Mouse (Mus musculus) heart, embryonic 10.5 days (tissue): ENCODE data around the gene Fras1. TPM values are rescaled to one million over a fixed set of nuclear protein-coding genes. Genes with fewer than 3 reads are reported as not detected.

Experiments used
- DNase-seq: peaks from one replicate; pipeline ENCODE4 v3.0.0-alpha.2; 2017; ENCODE audit warnings: low spot score
- H3K27ac ChIP-seq: fragments of 300-500 bp; sonication (generic); 2 replicates; pipeline ENCODE4 v1.5.1; 2016; ENCODE audit warnings: mild to moderate bottlenecking
- H3K27me3 ChIP-seq: fragments of 300-500 bp; sonication (generic); 2 replicates; pipeline ENCODE4 v1.6.1; 2016; ENCODE audit warnings: mild to moderate bottlenecking; ENCODE audit not compliant: poor library complexity, insufficient read depth, severe bottlenecking
- H3K36me3 ChIP-seq: fragments of 300-500 bp; sonication (generic); 2 replicates; pipeline ENCODE4 v1.6.1; 2016; ENCODE audit warnings: mild to moderate bottlenecking, moderate library complexity
- H3K4me1 ChIP-seq: fragments of 300-500 bp; sonication (generic); 2 replicates; pipeline ENCODE4 v1.6.1; 2016; ENCODE audit warnings: mild to moderate bottlenecking
- H3K4me3 ChIP-seq: fragments of 300-500 bp; sonication (generic); 2 replicates; pipeline ENCODE4 v1.5.1; 2016; ENCODE audit warnings: mild to moderate bottlenecking, moderate library complexity
- H3K9me3 ChIP-seq: fragments of 300-500 bp; sonication (generic); 2 replicates; pipeline ENCODE4 v1.6.1; 2016; ENCODE audit warnings: mild to moderate bottlenecking, moderate library complexity
- WGBS: fragments of 180-500 bp; shearing (Covaris S2); methylation state at CpG from one replicate; pipeline ENCODE4 v1.1.7; 2016; 5-methylcytosine and 5-hydroxymethylcytosine counted together
- polyA plus RNA-seq: library from polyadenylated mRNA; unstranded; fragments of >200 nt; fragmentation: Nextera tagmentation; extraction: Ambion mirVana; gene quantifications from 2 replicates; pipeline ENCODE4 v1.2.1, GENCODE M21; 2016

Gene Fras1
- polyA plus RNA-seq, 1 experiment from 2014 or later = 26.9 TPM

DNA sequence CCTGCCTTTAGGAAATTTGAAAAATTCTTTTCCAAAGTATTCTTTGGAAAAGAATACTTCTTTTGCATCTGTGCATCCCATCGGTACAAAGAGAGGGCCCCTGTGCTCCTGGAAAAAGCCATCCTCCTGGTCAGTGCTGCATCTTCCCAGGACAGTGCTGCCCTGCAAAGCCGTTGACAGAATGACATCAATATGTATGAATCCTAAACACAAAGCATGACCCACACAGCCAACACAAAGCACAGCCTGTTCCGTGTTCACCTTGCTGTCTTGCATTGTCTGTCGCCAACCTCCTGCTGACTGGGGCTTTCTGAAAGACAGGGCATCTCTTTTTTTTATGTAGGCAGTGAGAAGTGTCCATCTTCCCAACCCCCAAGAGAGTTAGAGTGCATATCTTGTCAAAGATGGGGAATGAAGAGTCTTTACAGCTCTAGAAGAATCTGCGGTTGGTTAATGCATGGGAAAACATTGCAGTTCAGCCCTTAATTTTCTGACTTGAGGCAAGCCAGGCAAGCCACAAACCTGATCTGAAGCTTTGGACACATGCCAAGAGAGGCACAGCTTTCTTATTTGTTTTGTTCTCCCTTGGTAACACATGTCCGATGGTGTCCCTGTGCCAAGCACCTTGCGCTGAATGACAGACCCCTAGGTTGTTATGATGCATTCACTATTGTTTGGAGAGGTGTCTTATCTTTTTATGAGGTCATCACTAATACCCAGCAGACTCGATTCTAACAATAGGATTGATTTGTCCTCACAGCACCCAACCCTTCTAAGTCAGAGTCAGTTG lies 373.6 kb downstream of the Fras1 start:
- H3K27me3 ChIP-seq = no peaks in the 10 kb centered on the region
- H3K27ac ChIP-seq = no peak overlapping the region
- H3K4me1 ChIP-seq = peaks cover 19% of the 10 kb centered on the region
- H3K4me3 ChIP-seq = no peak overlapping the region
- no peaks in the 10 kb centered on the region for H3K9me3 ChIP-seq
- peaks cover 13% of the 10 kb centered on the region for H3K36me3 ChIP-seq
- 66% methylated on average over 8 of the region's 8 CpGs for WGBS
- DNase-seq = no peak

DNA sequence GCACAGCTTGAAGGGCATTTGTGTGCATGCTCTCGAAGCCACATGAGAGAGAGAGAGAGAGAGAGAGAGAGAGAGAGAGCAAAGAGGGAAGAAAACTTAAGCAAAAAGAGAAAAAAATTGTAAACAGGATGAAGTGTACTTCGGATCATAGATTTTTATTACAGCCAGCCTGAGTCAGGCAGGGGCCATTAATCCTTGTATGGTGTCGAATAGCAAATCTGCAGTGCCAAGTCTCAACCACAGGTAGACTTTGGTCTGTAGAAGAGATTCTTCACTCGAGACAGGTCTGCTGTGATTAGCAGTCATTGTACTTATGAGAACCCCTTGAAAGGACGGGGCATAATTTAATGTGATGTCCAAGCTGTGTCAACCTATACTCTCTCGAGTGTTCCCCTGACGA lies 383.9 kb downstream of the Fras1 start:
- H3K27ac ChIP-seq = no peak overlapping the region
- H3K9me3 ChIP-seq = no peaks in the 10 kb centered on the region
- H3K4me3 ChIP-seq = no peak overlapping the region
- DNase-seq = no peak
- no peaks in the 10 kb centered on the region for H3K4me1 ChIP-seq
- H3K36me3 ChIP-seq = peaks cover 61% of the 10 kb centered on the region
- H3K27me3 ChIP-seq = no peaks in the 10 kb centered on the region
- WGBS = 77% methylated on average over 7 of the region's 7 CpGs

DNA sequence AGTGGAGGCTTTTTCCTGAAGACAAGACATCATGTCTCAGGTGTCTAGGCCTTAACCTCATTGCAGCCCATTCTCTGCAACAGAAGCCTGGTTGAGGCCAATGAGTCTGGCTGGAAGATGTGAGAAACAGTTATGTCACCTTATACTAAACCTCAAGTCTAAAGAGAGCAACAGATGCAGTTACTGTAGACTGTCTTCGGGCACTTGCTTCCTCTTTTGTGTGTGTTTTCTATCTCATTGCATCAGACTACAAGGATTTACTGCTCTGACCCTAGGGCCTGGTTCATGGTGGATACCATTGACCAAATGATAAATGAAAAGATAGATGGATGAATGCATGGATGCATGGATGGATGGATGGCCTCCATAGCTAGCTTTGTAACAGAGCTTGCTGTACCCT lies 388.3 kb downstream of the Fras1 start:
- Histone ChIP-seq H3K27ac (no peak overlapping the region), H3K4me3 (no peak overlapping the region), H3K4me1 (peaks cover 10% of the 10 kb centered on the region), H3K9me3 (no peaks in the 10 kb centered on the region), H3K36me3 (peaks cover 55% of the 10 kb centered on the region), H3K27me3 (no peaks in the 10 kb centered on the region)
- WGBS = 82% methylated on average over 1 of the region's 1 CpGs
- DNase-seq = no peak

DNA sequence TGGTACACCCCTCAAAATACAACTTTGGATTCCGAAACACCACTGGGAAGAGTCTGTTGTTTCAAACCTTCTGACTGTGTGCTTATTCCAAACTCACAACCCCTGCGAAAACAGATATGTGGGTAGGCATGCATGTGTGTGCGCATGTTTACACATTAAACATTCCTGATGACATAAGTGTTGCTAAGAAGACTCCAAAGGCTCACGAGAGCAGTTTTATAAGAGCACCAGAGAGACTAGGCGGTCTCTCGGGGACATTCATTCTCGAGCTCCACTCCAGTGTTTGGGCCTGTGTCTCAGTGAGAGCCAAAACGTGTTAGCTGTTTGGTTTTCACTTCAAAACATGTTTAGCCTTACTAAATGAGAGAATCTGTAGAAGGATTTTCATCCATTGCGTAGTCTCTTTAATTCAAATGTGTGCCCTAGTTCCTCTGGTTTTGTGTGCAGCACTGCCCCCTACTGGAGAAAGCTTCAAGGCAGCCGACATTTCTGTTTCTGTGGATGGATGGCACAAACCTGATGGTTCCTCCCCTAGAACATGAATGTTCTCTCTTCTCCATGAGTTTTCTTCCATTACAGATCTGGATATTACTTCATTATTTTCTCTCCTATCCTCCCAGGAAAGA lies 395.2 kb downstream of the Fras1 start:
- H3K9me3 ChIP-seq = no peaks in the 10 kb centered on the region
- peaks cover 28% of the 10 kb centered on the region for H3K36me3 ChIP-seq
- peaks cover 9% of the 10 kb centered on the region for H3K4me1 ChIP-seq
- H3K27me3 ChIP-seq = no peaks in the 10 kb centered on the region
- peak; percentile 80 for DNase-seq
- no peak overlapping the region for H3K27ac ChIP-seq
- no peak overlapping the region for H3K4me3 ChIP-seq
- 64% methylated on average over 10 of the region's 10 CpGs for WGBS

DNA sequence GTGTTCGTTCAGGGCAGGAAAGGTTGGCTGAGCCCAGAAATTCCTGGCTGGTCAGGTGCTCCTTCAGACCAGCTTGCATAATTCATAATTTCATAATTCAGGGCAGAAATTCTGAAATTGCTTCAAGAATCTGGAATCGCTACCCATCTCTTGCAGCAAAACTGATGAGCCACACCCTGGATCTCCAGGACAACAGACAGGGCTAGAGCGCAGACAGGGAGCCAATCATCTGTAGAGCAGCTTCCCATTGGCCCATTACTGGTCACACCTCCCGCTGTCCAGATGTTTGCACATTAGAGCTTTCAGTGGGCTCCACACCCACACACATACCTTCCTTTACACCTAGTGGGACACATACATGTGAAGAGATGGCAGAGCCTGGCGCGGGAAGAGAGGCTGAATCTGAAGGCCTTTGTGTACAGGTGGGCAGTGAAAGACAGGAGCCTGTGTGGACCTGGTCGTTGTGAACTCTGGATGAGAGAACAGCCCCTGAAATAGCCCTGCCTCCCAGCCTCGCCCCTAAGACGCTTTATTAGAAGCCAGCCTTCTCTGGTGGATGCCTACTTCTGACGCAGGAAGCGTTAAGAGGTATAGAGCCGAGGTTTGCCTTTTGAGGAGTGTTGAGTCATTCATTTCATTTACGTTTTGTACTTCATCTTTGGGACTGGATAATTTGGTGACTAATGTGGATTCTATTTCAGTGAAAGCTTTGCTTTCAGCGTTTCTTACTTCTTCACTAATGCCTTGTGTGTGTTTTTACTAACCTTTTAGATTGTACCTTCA lies 409.9 kb downstream of the Fras1 start:
- Histone ChIP-seq H3K36me3 (peaks cover 22% of the 10 kb centered on the region), H3K4me1 (no peaks in the 10 kb centered on the region), H3K9me3 (no peaks in the 10 kb centered on the region), H3K4me3 (no peak overlapping the region), H3K27ac (no peak overlapping the region), H3K27me3 (no peaks in the 10 kb centered on the region)
- WGBS = 78% methylated on average over 14 of the region's 14 CpGs
- no peak for DNase-seq

DNA sequence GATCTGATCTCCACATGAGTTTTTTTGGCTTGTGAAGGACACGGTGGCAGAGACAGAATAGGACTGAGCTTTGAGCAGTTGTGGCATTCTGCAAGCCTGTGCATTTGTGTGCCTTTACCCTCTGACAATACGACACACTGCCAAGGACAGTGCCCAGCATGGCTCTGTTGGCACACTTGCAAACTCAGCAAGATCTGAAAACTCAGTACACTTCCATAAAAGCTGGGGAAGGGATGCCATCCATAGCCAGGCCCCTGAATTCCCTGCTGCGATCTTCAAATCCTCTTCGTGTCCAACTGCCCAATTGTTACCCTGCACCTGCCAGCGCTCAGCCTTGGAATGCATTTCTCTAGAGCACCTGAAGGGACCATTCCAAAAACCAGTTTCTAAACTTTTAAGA lies 411.3 kb downstream of the Fras1 start:
- 87% methylated on average over 5 of the region's 5 CpGs for WGBS
- no peak overlapping the region for H3K27ac ChIP-seq
- H3K4me1 ChIP-seq = no peaks in the 10 kb centered on the region
- no peak overlapping the region for H3K4me3 ChIP-seq
- no peaks in the 10 kb centered on the region for H3K27me3 ChIP-seq
- H3K36me3 ChIP-seq = peaks cover 14% of the 10 kb centered on the region; the same call in 1 of the 2 replicates
- DNase-seq = no peak
- no peaks in the 10 kb centered on the region for H3K9me3 ChIP-seq

DNA sequence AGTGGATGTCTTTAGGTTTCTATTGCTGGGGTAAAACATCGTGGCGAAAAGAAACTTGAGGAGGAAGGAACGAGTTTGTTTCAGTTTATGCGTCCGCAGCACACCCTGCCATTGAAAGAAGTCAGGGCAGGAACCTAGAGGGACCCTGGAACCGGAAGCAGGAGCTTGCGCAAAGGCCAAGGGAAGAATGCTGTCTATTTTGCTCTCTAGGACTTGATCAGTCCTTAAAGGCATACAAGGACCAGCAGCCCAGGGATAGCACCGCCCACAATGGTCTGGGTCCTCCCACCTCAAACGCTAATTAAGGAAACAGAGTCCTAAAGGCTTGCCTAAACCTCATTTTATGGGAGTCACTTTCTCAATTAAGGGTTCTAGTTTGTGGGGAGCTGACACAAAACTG lies 418.7 kb downstream of the Fras1 start:
- Histone ChIP-seq H3K4me1 (peaks cover 22% of the 10 kb centered on the region), H3K27me3 (no peaks in the 10 kb centered on the region), H3K36me3 (no peaks in the 10 kb centered on the region), H3K9me3 (no peaks in the 10 kb centered on the region), H3K27ac (0 out of 2 replicates have a peak overlapping the region, but pooled peaks have one; percentile 22), H3K4me3 (peak overlapping the region; percentile 66; the same call in 1 of the 2 replicates)
- DNase-seq = no peak
- WGBS = 60% methylated on average over 9 of the region's 9 CpGs

DNA sequence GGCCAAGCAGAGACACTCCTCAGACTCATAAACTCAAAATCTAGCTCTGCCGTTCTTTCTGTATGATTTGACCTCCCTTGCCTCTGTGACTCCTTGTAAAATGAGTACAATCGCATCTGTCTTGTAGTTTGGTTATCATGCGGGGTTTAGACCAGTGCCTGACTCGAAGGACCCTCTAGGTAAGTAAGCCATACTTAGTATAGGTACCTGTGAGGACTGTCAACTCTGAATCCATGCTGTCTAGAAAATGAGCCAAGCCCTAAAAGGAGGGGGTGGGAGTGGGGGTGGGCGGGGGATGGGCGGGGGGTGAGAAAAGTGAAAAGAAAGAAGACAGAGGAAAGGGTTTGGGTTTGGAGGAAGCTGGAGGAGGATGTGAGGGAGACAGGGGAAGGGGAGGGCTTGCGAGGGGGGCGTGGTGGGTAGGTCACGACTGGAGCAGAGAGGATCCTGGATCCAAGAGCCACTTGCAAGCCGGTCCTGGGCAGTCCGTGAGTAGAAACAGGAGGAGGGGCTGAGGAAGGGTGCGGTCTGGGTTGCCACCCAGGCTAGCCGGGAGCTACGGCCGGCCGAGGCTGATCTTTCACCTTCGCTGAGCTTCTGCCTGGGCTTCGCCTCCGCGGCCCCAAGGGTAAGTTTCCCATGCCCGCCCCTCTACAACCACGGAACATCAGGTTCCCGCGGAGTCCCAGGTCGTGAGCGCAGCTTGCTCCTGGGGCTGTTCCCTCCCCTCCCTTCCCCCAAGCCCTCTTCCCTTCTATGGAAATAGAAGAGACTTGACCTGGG lies 419.4 kb downstream of the Fras1 start, which contains the start of gene Anxa3:
Gene Anxa3 (plus strand): TSS at position 404 of the 783 bp plus-strand sequence.
- Histone ChIP-seq H3K36me3 (no peaks in the 10 kb centered on the region), H3K4me1 (peaks cover 22% of the 10 kb centered on the region), H3K4me3 (peak within 1 kb of the TSS; percentile 66), H3K9me3 (no peaks in the 10 kb centered on the region), H3K27ac (peak within 1 kb of the TSS; percentile 83), H3K27me3 (no peaks in the 10 kb centered on the region)
- WGBS = 10% methylated on average over 25 of the region's 26 CpGs
- peak; percentile 89 for DNase-seq

DNA sequence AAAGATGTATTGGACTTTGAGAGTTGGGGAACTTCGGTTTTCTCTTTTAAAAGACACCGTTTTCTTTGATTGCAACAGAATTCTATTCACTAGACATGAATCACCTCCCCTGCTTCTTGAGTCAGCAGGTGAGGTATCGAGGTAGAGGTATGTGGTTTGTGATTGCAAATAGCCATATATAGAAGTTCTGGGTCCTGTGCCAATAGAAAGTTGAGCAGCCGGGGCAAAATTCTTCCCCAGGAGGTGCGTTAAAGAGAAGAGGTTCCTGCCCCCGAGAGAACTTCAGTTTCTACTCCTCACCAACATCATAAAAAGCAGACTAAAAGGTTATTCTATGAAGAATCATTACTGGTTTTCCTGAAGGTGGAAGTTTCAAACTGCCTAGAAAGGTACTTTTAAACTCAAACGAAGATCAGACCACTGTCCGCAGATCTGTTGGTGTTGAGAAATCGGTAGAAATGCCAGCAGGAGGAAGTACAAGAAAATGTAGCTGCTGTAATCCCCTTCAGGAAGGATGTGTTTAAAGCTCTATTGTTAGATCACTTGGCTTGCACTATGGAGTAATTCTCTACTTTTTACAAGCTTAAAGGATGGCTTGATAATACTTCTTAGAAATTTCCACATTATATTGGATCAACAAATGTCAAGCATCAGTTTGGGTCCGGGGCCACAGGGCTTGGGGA lies 420.3 kb downstream of the Fras1 start:
- Histone ChIP-seq H3K27me3 (no peaks in the 10 kb centered on the region), H3K9me3 (no peaks in the 10 kb centered on the region), H3K4me1 (peaks cover 22% of the 10 kb centered on the region), H3K36me3 (0 out of 2 replicates have a peak, but pooled peaks cover 1% of the 10 kb centered on the region), H3K27ac (peak overlapping the region; percentile 83), H3K4me3 (peak overlapping the region; percentile 66)
- no peak for DNase-seq
- WGBS = 46% methylated on average over 10 of the region's 10 CpGs

DNA sequence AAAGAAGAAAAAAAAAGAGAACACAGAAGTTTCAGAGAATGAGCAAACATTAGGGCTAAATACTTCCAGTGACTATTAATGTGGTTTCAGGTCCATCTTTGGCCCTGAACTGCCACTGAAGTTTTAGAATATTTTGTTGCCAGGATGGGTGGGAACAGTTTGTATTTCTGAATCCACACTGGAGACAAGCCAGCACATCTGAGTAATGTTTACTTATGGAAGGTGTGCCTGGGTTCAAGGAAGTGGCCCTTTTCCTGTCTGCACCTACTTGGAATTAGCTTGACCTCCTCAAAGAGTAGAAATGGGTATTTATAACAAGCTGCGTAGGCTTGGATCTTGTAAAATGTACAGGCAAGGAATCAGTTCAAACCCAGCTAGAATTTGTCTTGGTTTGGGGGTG lies 422.0 kb downstream of the Fras1 start:
- no peak for DNase-seq
- no peak overlapping the region for H3K4me3 ChIP-seq
- H3K36me3 ChIP-seq = 0 out of 2 replicates have a peak, but pooled peaks cover 4% of the 10 kb centered on the region
- peaks cover 30% of the 10 kb centered on the region for H3K4me1 ChIP-seq
- 68% methylated on average over 1 of the region's 1 CpGs for WGBS
- no peak overlapping the region for H3K27ac ChIP-seq
- no peaks in the 10 kb centered on the region for H3K9me3 ChIP-seq
- no peaks in the 10 kb centered on the region for H3K27me3 ChIP-seq

DNA sequence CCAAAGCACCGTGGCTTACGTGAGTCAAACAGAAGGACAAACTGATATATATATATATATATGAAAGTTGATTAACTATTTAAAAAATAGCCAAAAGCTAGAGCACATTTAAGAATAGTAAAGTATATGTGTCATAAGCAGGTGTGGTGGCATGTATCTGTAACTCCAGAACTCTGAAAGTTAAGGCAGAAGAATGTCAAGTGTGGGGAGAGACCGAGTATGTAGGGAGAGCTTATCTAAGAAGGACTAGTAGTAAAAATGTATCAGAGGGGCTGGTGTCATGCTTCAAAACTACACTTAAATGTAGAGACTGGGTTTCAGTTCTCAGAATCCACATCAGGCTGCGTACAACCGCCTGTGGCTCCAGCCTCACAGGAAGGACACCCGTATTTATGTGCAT lies 423.7 kb downstream of the Fras1 start:
- Histone ChIP-seq H3K27me3 (no peaks in the 10 kb centered on the region), H3K9me3 (no peaks in the 10 kb centered on the region), H3K27ac (no peak overlapping the region), H3K4me3 (no peak overlapping the region), H3K36me3 (0 out of 2 replicates have a peak, but pooled peaks cover 4% of the 10 kb centered on the region), H3K4me1 (peaks cover 39% of the 10 kb centered on the region)
- 85% methylated on average over 6 of the region's 6 CpGs for whole genome bisulfite sequencing
- DNase-seq = no peak

DNA sequence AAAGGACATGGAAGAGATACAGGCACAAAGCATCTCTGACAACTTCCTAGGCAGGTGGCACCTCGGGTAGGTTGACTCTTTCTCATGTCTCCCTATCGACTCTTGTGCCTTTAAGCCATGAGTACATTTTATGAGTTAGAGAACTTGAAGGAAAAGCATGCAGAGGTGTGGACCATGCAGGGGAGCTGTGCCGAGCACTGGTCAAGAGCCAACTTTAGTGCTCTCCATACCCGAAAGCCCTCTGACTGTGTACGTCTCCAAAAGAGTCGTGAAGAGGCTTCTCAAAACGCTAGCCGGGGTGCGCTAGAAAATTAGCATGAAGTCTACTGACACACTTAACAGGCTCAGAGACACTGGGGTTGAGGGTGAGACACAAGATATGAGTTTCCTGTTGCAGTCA lies 425.4 kb downstream of the Fras1 start:
- 86% methylated on average over 9 of the region's 9 CpGs for WGBS
- Histone ChIP-seq H3K27ac (no peak overlapping the region), H3K36me3 (0 out of 2 replicates have a peak, but pooled peaks cover 4% of the 10 kb centered on the region), H3K4me3 (no peak overlapping the region), H3K27me3 (no peaks in the 10 kb centered on the region), H3K9me3 (no peaks in the 10 kb centered on the region), H3K4me1 (peaks cover 42% of the 10 kb centered on the region)
- DNase-seq = no peak
